Mouse (Mus musculus) myocyte (in vitro differentiated cells): ENCODE results near the gene Vmn1r212. TPM values are rescaled to one million over a fixed set of nuclear protein-coding genes. Genes with fewer than 3 reads are reported as not detected.
"Not testable (repeated sequence)": the region's sequence is repeated elsewhere in the genome, so short reads cannot be mapped to it uniquely, and the experiment has no call there.

ENCODE experiments used
- H3K27me3 ChIP-seq: one replicate; pipeline ENCODE4 v1.6.1; 2011; ENCODE audit not compliant: control insufficient read depth, insufficient read depth, insufficient read length
- H3K36me3 ChIP-seq: one replicate; pipeline ENCODE4 v1.6.1; 2011; ENCODE audit not compliant: control insufficient read depth, insufficient read depth
- H3K4me2 ChIP-seq: one replicate; pipeline ENCODE4 v1.6.1; 2011; ENCODE audit warnings: low read depth, control low read depth
- H3K4me3 ChIP-seq: one replicate; pipeline ENCODE4 v1.5.1; 2011; ENCODE audit warnings: mild to moderate bottlenecking, control low read depth, moderate library complexity
- H3K79me2 ChIP-seq: one replicate; pipeline ENCODE4 v1.6.1; 2011; ENCODE audit not compliant: control insufficient read depth, insufficient read depth
- H3ac ChIP-seq: one replicate; pipeline ENCODE4 v1.6.1; 2011; ENCODE audit not compliant: control insufficient read depth, insufficient read length
- CEBPB ChIP-seq: IDR thresholded peaks from 2 replicates; pipeline ENCODE4 v1.6.1; 2011; ENCODE audit warnings: mild to moderate bottlenecking, moderate library complexity; ENCODE audit not compliant: poor library complexity, insufficient read depth, severe bottlenecking
- E2F4 ChIP-seq: IDR thresholded peaks from one replicate; pipeline ENCODE4 v1.6.1; 2011; ENCODE audit warnings: mild to moderate bottlenecking, control low read depth, moderate library complexity; ENCODE audit not compliant: insufficient read depth
- MAX ChIP-seq: IDR thresholded peaks from one replicate; pipeline ENCODE4 v1.6.1; 2011; ENCODE audit warnings: low read depth, mild to moderate bottlenecking, control low read depth
- MYOD1 ChIP-seq, 3 experiments: IDR thresholded peaks; one replicate each; pipeline ENCODE4 v1.6.1; 2011; ENCODE audit warnings: control low read depth in 2 of 3, low read depth in 2 of 3, mild to moderate bottlenecking in 2 of 3, moderate library complexity in 1 of 3; ENCODE audit not compliant: insufficient read length in 2 of 3, control insufficient read depth in 1 of 3
- MYOG ChIP-seq, 3 experiments: IDR thresholded peaks; one replicate each; pipeline ENCODE4 v1.6.1; 2011; ENCODE audit warnings: control low read depth in 2 of 3, low read depth in 2 of 3, mild to moderate bottlenecking in 2 of 3; ENCODE audit not compliant: insufficient read length in 2 of 3, control insufficient read depth in 1 of 3, insufficient read depth in 1 of 3
- POLR2A ChIP-seq: IDR thresholded peaks from one replicate; pipeline ENCODE4 v1.6.1; 2011; ENCODE audit warnings: low read depth, mild to moderate bottlenecking, control low read depth, moderate library complexity; ENCODE audit not compliant: insufficient read length
- POLR2AphosphoS2 ChIP-seq: IDR thresholded peaks from one replicate; pipeline ENCODE4 v1.6.1; 2011; ENCODE audit warnings: low read depth, control low read depth; ENCODE audit not compliant: insufficient read length
- REST ChIP-seq: IDR thresholded peaks from one replicate; pipeline ENCODE4 v1.6.1; 2011; ENCODE audit warnings: mild to moderate bottlenecking, control low read depth, moderate library complexity; ENCODE audit not compliant: insufficient read depth, insufficient read length
- SRF ChIP-seq: IDR thresholded peaks from one replicate; pipeline ENCODE4 v1.6.1; 2011; ENCODE audit warnings: low read depth; ENCODE audit not compliant: control insufficient read depth, insufficient read length
- TCF12 ChIP-seq: IDR thresholded peaks from one replicate; pipeline ENCODE4 v1.6.1; 2011; ENCODE audit warnings: mild to moderate bottlenecking, control low read depth; ENCODE audit not compliant: poor library complexity, insufficient read depth, severe bottlenecking
- TCF3 ChIP-seq: IDR thresholded peaks from one replicate; pipeline ENCODE4 v1.6.1; 2011; ENCODE audit warnings: low read depth, control low read depth; ENCODE audit not compliant: insufficient read length
- USF1 ChIP-seq: IDR thresholded peaks from one replicate; pipeline ENCODE4 v1.6.1; 2011; ENCODE audit warnings: low read depth, mild to moderate bottlenecking, control low read depth, moderate library complexity
- polyA plus RNA-seq: library from polyadenylated mRNA; unstranded; fragments of >200 nt; fragmentation: generic; extraction: Trizol; gene quantifications from one replicate; pipeline ENCODE4 v1.2.1, GENCODE M21; 2012; ENCODE audit warnings: missing spikeins

Gene Vmn1r212
- polyA plus RNA-seq, 1 experiment = not detected

DNA sequence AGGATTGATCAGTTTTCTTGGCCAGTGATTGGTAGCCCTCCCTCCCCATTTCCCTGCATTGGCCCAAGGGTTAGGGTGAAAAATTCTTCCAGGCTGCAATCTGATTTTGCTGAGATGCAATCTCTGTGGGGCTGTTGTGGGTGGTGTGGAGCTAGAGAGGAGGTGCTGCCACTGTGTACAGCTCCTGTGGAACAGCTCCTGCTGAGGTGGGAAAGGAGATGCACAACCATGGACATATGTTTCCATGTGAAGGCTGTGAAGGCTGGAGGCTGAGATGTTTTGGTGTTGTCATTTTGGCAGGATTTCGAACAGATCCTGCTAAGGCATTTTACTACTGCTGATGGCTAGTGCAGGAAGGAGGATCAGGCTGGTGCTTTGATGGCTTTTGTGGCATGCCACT is 37.2 kb downstream of the Vmn1r212 start:
- Histone ChIP-seq H3K4me2 (no peak overlapping the region), H3K79me2 (no peaks in the 10 kb centered on the region), H3K4me3 (no peak overlapping the region), H3K27me3 (no peaks in the 10 kb centered on the region), H3ac (no peak overlapping the region), H3K36me3 (no peaks in the 10 kb centered on the region)
- TF ChIP-seq REST (no peak), MYOG (IDR thresholded peaks at IDR 0.05; ENCODE audit: control insufficient read depth in 1 of 3, insufficient read depth in 1 of 3, insufficient read length in 2 of 3, low read depth in 2 of 3) (no peak), E2F4 (no peak), CEBPB (no peak), MYOD1 (IDR thresholded peaks at IDR 0.05; ENCODE audit: control insufficient read depth in 1 of 3, insufficient read length in 2 of 3, low read depth in 2 of 3) (no peak), MAX (no peak), TCF3 (no peak), POLR2A (no peak), SRF (no peak), USF1 (no peak), POLR2AphosphoS2 (no peak), TCF12 (no peak)

DNA sequence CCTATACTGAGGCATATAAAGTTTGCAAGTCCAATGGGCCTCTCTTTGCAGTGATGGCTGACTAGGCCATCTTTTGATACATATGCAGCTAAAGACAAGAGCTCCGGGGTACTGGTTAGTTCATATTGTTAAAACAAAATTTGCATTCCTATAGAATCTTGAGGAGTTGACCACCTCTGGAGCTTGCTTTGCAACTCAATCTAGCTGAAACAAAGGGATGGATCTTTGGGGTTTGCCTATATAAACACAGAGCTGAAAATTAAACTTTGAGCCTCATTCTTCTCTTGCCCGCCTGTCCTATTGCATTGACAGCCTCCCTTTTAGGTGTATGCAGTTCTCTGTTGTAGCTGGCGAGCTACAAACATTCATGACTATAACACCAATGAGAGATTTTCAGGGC is 39.7 kb downstream of the Vmn1r212 start:
- H3K27me3 ChIP-seq, H3K79me2 ChIP-seq, H3ac ChIP-seq, H3K4me2 ChIP-seq, H3K36me3 ChIP-seq, H3K4me3 ChIP-seq: not testable (repeated sequence)

Other genes starting within 250 kb of the Vmn1r212 start
- gene Vmn1r207-ps, start 154.6 kb downstream of the Vmn1r212 start, polyA plus RNA-seq = not detected
- not detected for gene Vmn1r208, start 106.8 kb downstream of the Vmn1r212 start, polyA plus RNA-seq
- not detected for gene Vmn1r209, start 74.5 kb downstream of the Vmn1r212 start, polyA plus RNA-seq
- gene Vmn1r210, start 52.9 kb downstream of the Vmn1r212 start, polyA plus RNA-seq = not detected
- not detected for gene Vmn1r211, start 26.6 kb downstream of the Vmn1r212 start, polyA plus RNA-seq
- gene Vmn1r213, start 123.5 kb upstream of the Vmn1r212 start, polyA plus RNA-seq = not detected
- not detected for gene Vmn1r214, start 146.2 kb upstream of the Vmn1r212 start, polyA plus RNA-seq
- not detected for gene Vmn1r215, start 183.8 kb upstream of the Vmn1r212 start, polyA plus RNA-seq
- gene Vmn1r217, start 234.0 kb upstream of the Vmn1r212 start, polyA plus RNA-seq = not detected
- not detected for gene Vmn1r218, start 248.9 kb upstream of the Vmn1r212 start, polyA plus RNA-seq